Comparison of ENCODE assay signal across 28 mouse cellular contexts in genomic region chr5:52509416-52509815, GRCm38 (mm10). TPM values are rescaled to one million over a fixed set of nuclear protein-coding genes. Genes with fewer than 3 reads are reported as not detected.
DNase-seq lines count a peak whose midpoint lies in the region; ATAC-seq and TF ChIP-seq lines count a peak whose summit lies in the region.
"Had no signal": no experiment of that assay in that cellular context is flagged by ENCODE, and none has a peak within 500 bp of the region (broad histone marks: within the 10 kb centered on the region; RNA-seq: fewer than 3 reads in every experiment).

No protein-coding gene starts in this region.

- no peak overlapping the region for H3K9ac ChIP-seq in heart, embryonic 11.5 days (ENCODE audit: low read depth, low read length)
- no peak overlapping the region for H3K9ac ChIP-seq in heart, postnatal 0 days (replicated peaks; ENCODE audit: low read depth, low read length)
- H3K9ac ChIP-seq in intestine, embryonic 15.5 days = no peak overlapping the region
- H3K9ac ChIP-seq: embryonic facial prominence, embryonic 13.5 days; hindbrain, embryonic 14.5 days; liver, embryonic 15.5 days; lung, embryonic 15.5 days; neural tube, embryonic 13.5 days had no signal

- no peak overlapping the region for H3K4me3 ChIP-seq in heart, embryonic 11.5 days (ENCODE audit: low read depth, low read length)
- H3K4me3 ChIP-seq in heart, postnatal 0 days (ENCODE audit: low read depth, low read length) = no peak overlapping the region
- no peak overlapping the region for H3K4me3 ChIP-seq in intestine, embryonic 15.5 days (replicated peaks)
- H3K4me3 ChIP-seq: embryonic facial prominence, embryonic 13.5 days; erythroblast, embryonic 14.5 days; layer of hippocampus, adult 2 months; limb, embryonic 10.5 days; liver, embryonic 15.5 days; lung, embryonic 15.5 days; neural tube, embryonic 13.5 days had no signal

- no peak overlapping the region for H3K4me2 ChIP-seq in heart, embryonic 11.5 days
- no peak overlapping the region for H3K4me2 ChIP-seq in heart, postnatal 0 days (ENCODE audit: low read depth, low read length)
- H3K4me2 ChIP-seq in intestine, embryonic 15.5 days (replicated peaks) = no peak overlapping the region
- H3K4me2 ChIP-seq: embryonic facial prominence, embryonic 13.5 days; hindbrain, embryonic 14.5 days; liver, embryonic 15.5 days; lung, embryonic 15.5 days; neural tube, embryonic 13.5 days had no signal

- DNase-seq in adrenal gland, adult 2 months = peak; percentile 10
- DNase-seq in adrenal gland, postnatal 10 days = no peak
- DNase-seq in brain, adult 2 months (ENCODE audit: low read depth, low spot score) = peak; percentile 45
- peak; percentile 76 for DNase-seq in heart, postnatal 0 days (ENCODE audit: low spot score)
- DNase-seq in embryo, embryonic 11 days = no peak
- no peak for DNase-seq in neural tube, embryonic 10.5 days (ENCODE audit: extremely low spot score, low spot score)
- DNase-seq: cerebellum, adult 11-12 months; cerebellum, postnatal 14 days; kidney, adult 8-10 months; kidney, postnatal 10 days; liver; lung, postnatal 4 days; midbrain, embryonic 14.5 days; thymus, postnatal 14 days had no signal

- H3K4me1 ChIP-seq in heart, embryonic 11.5 days (ENCODE audit: control insufficient read depth, insufficient read depth, low read length) = peaks cover 8% of the 10 kb centered on the region; the same call in 1 of the 2 replicates
- peaks cover 7% of the 10 kb centered on the region for H3K4me1 ChIP-seq in heart, postnatal 0 days (ENCODE audit: control insufficient read depth, insufficient read depth)
- H3K4me1 ChIP-seq in intestine, embryonic 15.5 days (replicated peaks) = no peaks in the 10 kb centered on the region
- H3K4me1 ChIP-seq: embryonic facial prominence, embryonic 13.5 days; liver, embryonic 15.5 days; lung, embryonic 15.5 days; neural tube, embryonic 13.5 days had no signal

- H3K36me3 ChIP-seq in heart, embryonic 11.5 days (ENCODE audit: control insufficient read depth, insufficient read depth, low read length) = no peaks in the 10 kb centered on the region
- H3K36me3 ChIP-seq in heart, postnatal 0 days (replicated peaks; ENCODE audit: control insufficient read depth, insufficient read depth, low read length) = no peaks in the 10 kb centered on the region
- H3K36me3 ChIP-seq in intestine, embryonic 15.5 days = no peaks in the 10 kb centered on the region
- H3K36me3 ChIP-seq: embryonic facial prominence, embryonic 13.5 days; limb, embryonic 10.5 days; liver, embryonic 15.5 days; lung, embryonic 15.5 days; neural tube, embryonic 13.5 days had no signal

- ATAC-seq in heart, embryonic 11.5 days (replicated peaks; ENCODE audit: insufficient number of reproducible peaks, low FRiP score, low TSS enrichment) = no peak
- ATAC-seq in heart, postnatal 0 days (ENCODE audit: insufficient read depth, low read depth) = peak; percentile 88
- no peak for ATAC-seq in intestine, embryonic 15.5 days
- ATAC-seq: forebrain, embryonic 14.5 days; inflammation-experienced regulatory T-cells, adult 6 months had no signal

- 0 out of 2 replicates have a peak overlapping the region, but pooled peaks have one; percentile 1 for H3K27ac ChIP-seq in heart, embryonic 11.5 days (ENCODE audit: low read depth, low read length)
- H3K27ac ChIP-seq in heart, postnatal 0 days (ENCODE audit: low read depth) = peak overlapping the region; percentile 91
- no peak overlapping the region for H3K27ac ChIP-seq in intestine, embryonic 15.5 days
- H3K27ac ChIP-seq: embryonic facial prominence, embryonic 13.5 days; hindbrain, embryonic 14.5 days; layer of hippocampus, adult 2 months; limb, embryonic 10.5 days; liver, embryonic 15.5 days; lung, embryonic 15.5 days; neural tube, embryonic 13.5 days had no signal

- WGBS in heart, embryonic 11.5 days (ENCODE audit: insufficient replicate concordance) = 53% methylated on average over 6 of the region's 6 CpGs
- 33% methylated on average over 6 of the region's 6 CpGs for WGBS in heart, postnatal 0 days
- WGBS in intestine, embryonic 15.5 days = 74% methylated on average over 6 of the region's 6 CpGs

- H3K9me3 ChIP-seq in heart, embryonic 11.5 days (replicated peaks; ENCODE audit: control insufficient read depth, low read length) = no peaks in the 10 kb centered on the region
- no peaks in the 10 kb centered on the region for H3K9me3 ChIP-seq in heart, postnatal 0 days (replicated peaks; ENCODE audit: control insufficient read depth, low read length)
- H3K9me3 ChIP-seq in intestine, embryonic 15.5 days = no peaks in the 10 kb centered on the region
- H3K9me3 ChIP-seq: embryonic facial prominence, embryonic 13.5 days; limb, embryonic 10.5 days; liver, embryonic 15.5 days; lung, embryonic 15.5 days; neural tube, embryonic 13.5 days had no signal

- no peak for TF ChIP-seq CTCF in heart, postnatal 0 days (IDR thresholded peaks at IDR 0.05; ENCODE audit: low read depth)

- H3K27me3 ChIP-seq in heart, embryonic 11.5 days (ENCODE audit: control insufficient read depth, insufficient read depth, low read length) = no peaks in the 10 kb centered on the region
- H3K27me3 ChIP-seq in heart, postnatal 0 days (ENCODE audit: control insufficient read depth, insufficient read depth, low read length) = no peaks in the 10 kb centered on the region
- H3K27me3 ChIP-seq in intestine, embryonic 15.5 days (replicated peaks) = no peaks in the 10 kb centered on the region
- H3K27me3 ChIP-seq: liver, embryonic 15.5 days; lung, embryonic 15.5 days; neural tube, embryonic 13.5 days had no signal

- peak; percentile 18; the same call in 1 of the 2 replicates for TF ChIP-seq EP300 in heart, postnatal 0 days (IDR thresholded peaks at IDR 0.05; ENCODE audit: low read depth)

RNA-seq across cellular contexts. Expression of gene Ccdc149, which starts 38.1 kb away (rescaled TPM):
- 1 to 10 TPM; 4.9 to 9.6 TPM for total RNA-seq in adrenal gland, adult 2 months (2021)
- polyA plus RNA-seq in adrenal gland, adult 2 months (2012; rRNA removed) = 1.1 and 1.2 TPM in 2 replicates
- total RNA-seq in adrenal gland, postnatal 10 days (2021) = 1 to 10 TPM; 5.4 to 5.9 TPM
- 1.8 and 1.9 TPM in 2 replicates for polyA plus RNA-seq in heart, embryonic 11.5 days (2014; fragmentation: Nextera tagmentation; extraction: Ambion mirVana)
- total RNA-seq in heart, postnatal 0 days (2014; rRNA removed; ENCODE audit: low replicate concordance) = 2.2 and 3.1 TPM in 2 replicates
- polyA plus RNA-seq in heart, postnatal 0 days (2015; fragmentation: Nextera tagmentation; extraction: Ambion mirVana) = 2.6 and 3.1 TPM in 2 replicates
- 3.8 and 4.3 TPM in 2 replicates for polyA plus RNA-seq in intestine, embryonic 15.5 days (2015; fragmentation: Nextera tagmentation; extraction: Ambion mirVana)
- polyA plus RNA-seq: erythroblast, embryonic 14.5 days; inflammation-experienced regulatory T-cells, adult 6 months had no signal

RNA-seq across cellular contexts. Expression of gene Lgi2, which starts 56.8 kb away (rescaled TPM):
- total RNA-seq in adrenal gland, adult 2 months (2021) = 1 to 10 TPM in 1 of 2 experiments, under 1 TPM in 1; 0.69 to 1.6 TPM
- 0.26 and 0.41 TPM in 2 replicates for polyA plus RNA-seq in adrenal gland, adult 2 months (2012; rRNA removed)
- total RNA-seq in adrenal gland, postnatal 10 days (2021) = 1 to 10 TPM; 2.2 to 3.0 TPM
- 3.0 and 3.5 TPM in 2 replicates for polyA plus RNA-seq in heart, embryonic 11.5 days (2014; fragmentation: Nextera tagmentation; extraction: Ambion mirVana)
- total RNA-seq in heart, postnatal 0 days (2014; rRNA removed; ENCODE audit: low replicate concordance) = 0.88 and 2.8 TPM in 2 replicates
- 0.63 and 0.69 TPM in 2 replicates for polyA plus RNA-seq in heart, postnatal 0 days (2015; fragmentation: Nextera tagmentation; extraction: Ambion mirVana)
- polyA plus RNA-seq in intestine, embryonic 15.5 days (2015; fragmentation: Nextera tagmentation; extraction: Ambion mirVana) = 8.5 and 9.4 TPM in 2 replicates
- total RNA-seq: granulocyte monocyte progenitor cell, adult 5-6 weeks; megakaryocyte-erythroid progenitor cell, adult 5-6 weeks had no signal
- polyA plus RNA-seq: erythroblast, embryonic 14.5 days; inflammation-experienced regulatory T-cells, adult 6 months had no signal

Comparison
In these comparisons a context has a peak if more than half of its experiments do, and no peak if none do; other contexts are left out.
1. DNase-seq: peak in adrenal gland, adult 2 months (single experiment), brain, adult 2 months (single experiment) and heart, postnatal 0 days (single experiment); none in adrenal gland, postnatal 10 days (single experiment), embryo, embryonic 11 days (single experiment) and neural tube, embryonic 10.5 days (single experiment).